21 mouse cellular contexts compared by ENCODE assay signal in genomic region chr14:27828089-27828488, GRCm38 (mm10).
"Had no signal": no experiment of that assay in that cellular context is flagged by ENCODE, and none has a peak within 500 bp of the region (broad histone marks: within the 10 kb centered on the region; RNA-seq: fewer than 3 reads in every experiment).

No protein-coding gene starts in this region.

- DNase-seq: kidney, adult 9 months; kidney, postnatal 14 days; kidney, postnatal 4 days; layer of hippocampus, postnatal 36 days; liver; lung, adult 18-20 months; lung, postnatal 10 days; lung, postnatal 36 days; thymus, adult 18-20 months; thymus, postnatal 36 days had no signal

- H3K9ac ChIP-seq: limb, embryonic 13.5 days; liver, embryonic 12.5 days; liver, embryonic 15.5 days; lung, embryonic 15.5 days; midbrain, embryonic 13.5 days; neural tube, embryonic 13.5 days had no signal

- ATAC-seq: liver, embryonic 12.5 days; midbrain, embryonic 13.5 days; midbrain, embryonic 16.5 days had no signal

- H3K27ac ChIP-seq: limb, embryonic 10.5 days; limb, embryonic 13.5 days; liver, embryonic 12.5 days; liver, embryonic 15.5 days; lung, embryonic 15.5 days; midbrain, embryonic 10.5 days; midbrain, embryonic 13.5 days; neural tube, embryonic 13.5 days had no signal

- H3K4me2 ChIP-seq: limb, embryonic 13.5 days; liver, embryonic 12.5 days; liver, embryonic 15.5 days; lung, embryonic 15.5 days; midbrain, embryonic 13.5 days; neural tube, embryonic 13.5 days had no signal

- H3K9me3 ChIP-seq: limb, embryonic 10.5 days; limb, embryonic 13.5 days; liver, embryonic 12.5 days; liver, embryonic 15.5 days; lung, embryonic 15.5 days; megakaryocyte, embryonic 14.5 days; midbrain, embryonic 10.5 days; midbrain, embryonic 13.5 days; neural tube, embryonic 13.5 days had no signal

- H3K27me3 ChIP-seq: limb, embryonic 13.5 days; liver, embryonic 12.5 days; liver, embryonic 15.5 days; lung, embryonic 15.5 days; megakaryocyte, embryonic 14.5 days; midbrain, embryonic 13.5 days; neural tube, embryonic 13.5 days had no signal

- H3K4me1 ChIP-seq: limb, embryonic 10.5 days; limb, embryonic 13.5 days; liver, embryonic 12.5 days; liver, embryonic 15.5 days; megakaryocyte, embryonic 14.5 days; midbrain, embryonic 10.5 days; neural tube, embryonic 13.5 days had no signal

- H3K36me3 ChIP-seq: limb, embryonic 10.5 days; limb, embryonic 13.5 days; liver, embryonic 12.5 days; liver, embryonic 15.5 days; lung, embryonic 15.5 days; midbrain, embryonic 10.5 days; midbrain, embryonic 13.5 days; neural tube, embryonic 13.5 days had no signal

- H3K4me3 ChIP-seq: limb, embryonic 10.5 days; limb, embryonic 13.5 days; liver, embryonic 12.5 days; liver, embryonic 15.5 days; lung, embryonic 15.5 days; megakaryocyte, embryonic 14.5 days; midbrain, embryonic 10.5 days; midbrain, embryonic 13.5 days; myocyte; neural tube, embryonic 13.5 days had no signal
